ENCODE assay signal across 8 mouse cellular contexts in the genomic region with DNA sequence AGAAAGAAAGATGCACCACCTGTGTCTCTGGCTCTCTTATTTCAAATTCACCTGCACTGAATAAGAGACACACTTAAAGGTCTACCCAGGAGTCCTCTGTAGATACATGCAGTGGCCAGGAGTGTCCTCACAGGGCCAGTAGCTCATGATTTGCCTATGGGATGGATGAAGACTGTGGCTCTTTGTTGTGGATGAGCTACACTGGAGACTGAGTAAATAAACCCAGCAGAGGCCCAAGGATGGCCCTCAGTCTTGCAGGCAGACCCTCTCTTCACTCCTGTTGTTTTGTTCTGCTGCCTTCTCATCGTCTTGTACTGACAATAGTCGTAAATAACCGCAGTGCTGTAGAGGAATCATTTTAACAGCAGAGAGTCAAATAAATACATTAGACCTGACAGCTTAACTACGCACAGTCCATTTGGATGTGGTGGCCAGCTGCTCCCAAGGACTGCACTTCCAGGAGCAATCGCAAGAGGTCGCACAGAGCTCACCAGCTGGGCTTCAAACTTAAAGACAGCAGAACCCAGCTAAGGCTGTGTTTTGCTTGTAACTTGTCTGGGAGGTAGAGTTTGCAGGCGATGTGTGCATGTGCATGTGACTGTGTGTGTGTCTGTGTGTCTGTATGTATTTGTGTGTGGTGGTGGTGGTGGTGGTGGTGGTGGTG.
DNase-seq lines count a peak whose midpoint lies in the region; ATAC-seq lines count a peak whose summit lies in the region.

No protein-coding gene starts in this region.

- no peak overlapping the region for H3K4me3 ChIP-seq in forebrain, embryonic 16.5 days (replicated peaks; ENCODE audit: low read length)
- no peak overlapping the region for H3K4me3 ChIP-seq in hindbrain, embryonic 14.5 days (replicated peaks; ENCODE audit: low read length)

- peak; percentile 52 for ATAC-seq in forebrain, embryonic 16.5 days
- peak; percentile 49; the same call in 1 of the 2 replicates for ATAC-seq in hindbrain, embryonic 14.5 days (ENCODE audit: low FRiP score)

- H3K27ac ChIP-seq in forebrain, embryonic 16.5 days (ENCODE audit: low read length) = no peak overlapping the region
- no peak overlapping the region for H3K27ac ChIP-seq in hindbrain, embryonic 14.5 days

- H3K27me3 ChIP-seq in forebrain, embryonic 16.5 days (replicated peaks; ENCODE audit: control insufficient read depth, insufficient read depth, low read length) = no peaks in the 10 kb centered on the region
- H3K27me3 ChIP-seq in hindbrain, embryonic 14.5 days (ENCODE audit: control insufficient read depth, insufficient read depth, low read length) = no peaks in the 10 kb centered on the region

- peaks cover 22% of the 10 kb centered on the region for H3K4me1 ChIP-seq in forebrain, embryonic 16.5 days (replicated peaks; ENCODE audit: control insufficient read depth, insufficient read depth, low read length)
- peaks cover 14% of the 10 kb centered on the region for H3K4me1 ChIP-seq in hindbrain, embryonic 14.5 days (replicated peaks; ENCODE audit: control insufficient read depth, insufficient read depth, low read length)

- H3K36me3 ChIP-seq in forebrain, embryonic 16.5 days (ENCODE audit: control insufficient read depth, insufficient read depth) = no peaks in the 10 kb centered on the region
- H3K36me3 ChIP-seq in hindbrain, embryonic 14.5 days (replicated peaks; ENCODE audit: control insufficient read depth, insufficient read depth) = no peaks in the 10 kb centered on the region

- no peak overlapping the region for H3K9ac ChIP-seq in forebrain, embryonic 16.5 days (replicated peaks; ENCODE audit: low read depth, low read length)
- no peak overlapping the region for H3K9ac ChIP-seq in hindbrain, embryonic 14.5 days

- DNase-seq in NIH3T3 (ENCODE audit: low read depth) = peak; percentile 89
- peak; percentile 81 to 88 for DNase-seq in cerebellum, adult 18-20 months
- peak; percentile 95 for DNase-seq in hindbrain, embryonic 14.5 days (ENCODE audit: low spot score)
- DNase-seq in layer of hippocampus, postnatal 10 days (ENCODE audit: low spot score in 2 of 2) = peak; percentile 84 to 87
- DNase-seq in lung, postnatal 14 days = peak; percentile 78
- peak; percentile 68 for DNase-seq in retina, postnatal 7 days (ENCODE audit: low read depth, low spot score)
- DNase-seq in urinary bladder, postnatal 36 days (ENCODE audit: low spot score in 2 of 2) = peak; percentile 46 to 56

- H3K4me2 ChIP-seq in forebrain, embryonic 16.5 days (ENCODE audit: low read length) = no peak overlapping the region
- no peak overlapping the region for H3K4me2 ChIP-seq in hindbrain, embryonic 14.5 days (replicated peaks)

- WGBS in forebrain, embryonic 16.5 days = 11% methylated on average over 7 of the region's 7 CpGs
- WGBS in hindbrain, embryonic 14.5 days = 14% methylated on average over 7 of the region's 7 CpGs

- no peaks in the 10 kb centered on the region; the same call in 1 of the 2 replicates for H3K9me3 ChIP-seq in forebrain, embryonic 16.5 days (ENCODE audit: control insufficient read depth, low read length)
- H3K9me3 ChIP-seq in hindbrain, embryonic 14.5 days (ENCODE audit: control insufficient read depth, low read length) = 0 out of 2 replicates have a peak, but pooled peaks cover 5% of the 10 kb centered on the region
